Mouse (Mus musculus) kidney, adult 2 months (tissue): ENCODE measurements around the gene Sgpl1. TPM values are rescaled to one million over a fixed set of nuclear protein-coding genes. Genes with fewer than 3 reads are reported as not detected.

ENCODE experiments used
- DNase-seq: peaks from one replicate; pipeline ENCODE4 v3.0.0; 2021
- H3K27ac ChIP-seq: fragments of 200-500 bp; 2 replicates; pipeline ENCODE4 v1.5.1; 2012; ENCODE audit warnings: low read depth, low read length, control low read depth, inconsistent platforms; ENCODE audit not compliant: insufficient read depth
- H3K27me3 ChIP-seq: fragments of 200-500 bp; replicated peaks from 2 replicates; pipeline ENCODE4 v1.6.1; 2012; ENCODE audit warnings: mild to moderate bottlenecking, moderate library complexity, low read length, inconsistent platforms; ENCODE audit not compliant: control insufficient read depth, insufficient read depth
- H3K36me3 ChIP-seq: fragments of 200-500 bp; 2 replicates; pipeline ENCODE4 v1.6.1; 2012; ENCODE audit warnings: mild to moderate bottlenecking, moderate library complexity, low read length, inconsistent platforms; ENCODE audit not compliant: control insufficient read depth, insufficient read depth
- H3K4me1 ChIP-seq: fragments of 200-500 bp; 2 replicates; pipeline ENCODE4 v1.6.1; 2011; ENCODE audit warnings: low read length; ENCODE audit not compliant: control insufficient read depth, insufficient read depth
- H3K4me3 ChIP-seq: fragments of 200-500 bp; 2 replicates; pipeline ENCODE4 v1.5.1; 2011; ENCODE audit warnings: mild to moderate bottlenecking, low read depth, low read length, control low read depth; ENCODE audit not compliant: insufficient read depth
- CTCF ChIP-seq: fragments of 200-500 bp; conservative IDR thresholded peaks from 2 replicates; pipeline ENCODE4 v1.5.1; 2011; ENCODE audit warnings: low read depth, mild to moderate bottlenecking, control low read depth, low read length, moderate library complexity, mixed read lengths; ENCODE audit not compliant: insufficient read depth, insufficient read length
- POLR2A ChIP-seq: fragments of 200-500 bp; IDR thresholded peaks from one replicate; pipeline ENCODE4 v1.6.1; 2011; ENCODE audit warnings: low read depth, low read length, control low read depth
- WGBS: fragments of 180-500 bp; shearing (Covaris S2); methylation state at CpG from one replicate; pipeline ENCODE4 v1.1.7; 2018; 5-methylcytosine and 5-hydroxymethylcytosine counted together
- polyA plus RNA-seq: library from polyadenylated mRNA; depleted of rRNA; stranded (reverse); fragments of >200 nt; gene quantifications from 2 replicates; pipeline ENCODE4 v1.2.3, GENCODE M21; 2012

Sgpl1 gene
- polyA plus RNA-seq, 1 experiment = 39.7 TPM

- WGBS = 18% methylated on average over 8 of the region's 8 CpGs
- Histone ChIP-seq H3K36me3 (no peaks in the 10 kb centered on the region), H3K27me3 (no peaks in the 10 kb centered on the region), H3K27ac (no peak overlapping the region), H3K4me3 (no peak overlapping the region), H3K4me1 (no peaks in the 10 kb centered on the region)
- peak; percentile 88 for TF ChIP-seq CTCF
- TF ChIP-seq POLR2A = no peak
- peak; percentile 60 for DNase-seq
These were observed 78.9 kb downstream of the Sgpl1 start for GRCm38 (mm10) chr10:61068436-61069192.

GRCm38 (mm10) chr10:61065287-61066005, 82.1 kb downstream of the Sgpl1 start:
- Histone ChIP-seq H3K27ac (no peak overlapping the region), H3K4me3 (no peak overlapping the region), H3K27me3 (no peaks in the 10 kb centered on the region), H3K36me3 (no peaks in the 10 kb centered on the region), H3K4me1 (no peaks in the 10 kb centered on the region)
- DNase-seq = no peak
- TF ChIP-seq POLR2A = no peak
- TF ChIP-seq CTCF = no peak
- 68% methylated on average over 13 of the region's 13 CpGs for WGBS

GRCm38 (mm10) chr10:61064635-61065034, 82.9 kb downstream of the Sgpl1 start:
- Histone ChIP-seq H3K27ac (no peak overlapping the region), H3K36me3 (no peaks in the 10 kb centered on the region), H3K4me3 (no peak overlapping the region), H3K27me3 (no peaks in the 10 kb centered on the region), H3K4me1 (no peaks in the 10 kb centered on the region)
- no peak for TF ChIP-seq CTCF
- no peak for TF ChIP-seq POLR2A
- DNase-seq = no peak
- 46% methylated on average over 8 of the region's 8 CpGs for WGBS

GRCm38 (mm10) chr10:61063271-61063864, 84.1 kb downstream of the Sgpl1 start:
- Histone ChIP-seq H3K36me3 (no peaks in the 10 kb centered on the region), H3K27ac (no peak overlapping the region), H3K27me3 (no peaks in the 10 kb centered on the region), H3K4me3 (no peak overlapping the region), H3K4me1 (no peaks in the 10 kb centered on the region)
- 78% methylated on average over 10 of the region's 10 CpGs for WGBS
- TF ChIP-seq POLR2A (no peak), CTCF (no peak)
- no peak for DNase-seq

- peak; percentile 49 for DNase-seq
- Histone ChIP-seq H3K27ac (no peak overlapping the region), H3K4me3 (no peak overlapping the region), H3K4me1 (no peaks in the 10 kb centered on the region), H3K27me3 (no peaks in the 10 kb centered on the region), H3K36me3 (no peaks in the 10 kb centered on the region)
- TF ChIP-seq POLR2A = no peak
- no peak for TF ChIP-seq CTCF
- 15% methylated on average over 6 of the region's 6 CpGs for WGBS
These were observed 87.9 kb downstream of the Sgpl1 start for GRCm38 (mm10) chr10:61059543-61060110.

GRCm38 (mm10) chr10:61059101-61059500, 88.4 kb downstream of the Sgpl1 start:
- Histone ChIP-seq H3K27me3 (no peaks in the 10 kb centered on the region), H3K36me3 (no peaks in the 10 kb centered on the region), H3K4me1 (no peaks in the 10 kb centered on the region), H3K27ac (no peak overlapping the region), H3K4me3 (no peak overlapping the region)
- no CpG with 5 or more reads among the region's 1 CpGs for WGBS
- no peak for TF ChIP-seq CTCF
- no peak for DNase-seq

- Histone ChIP-seq H3K27me3 (no peaks in the 10 kb centered on the region), H3K36me3 (no peaks in the 10 kb centered on the region), H3K27ac (no peak overlapping the region), H3K4me3 (no peak overlapping the region), H3K4me1 (no peaks in the 10 kb centered on the region)
- DNase-seq = no peak
- 96% methylated on average over 7 of the region's 7 CpGs for WGBS
- TF ChIP-seq CTCF = no peak
These were observed 90.8 kb downstream of the Sgpl1 start for GRCm38 (mm10) chr10:61056661-61057060.
